Mouse (Mus musculus) liver, postnatal 0 days (tissue): ENCODE measurements around the gene Mcam.

Experiments
- CTCF ChIP-seq: sonication (generic); IDR thresholded peaks from 2 replicates; pipeline ENCODE4 v1.5.1; 2016; ENCODE audit warnings: antibody characterized with exemption, low read depth
- EP300 ChIP-seq: IDR thresholded peaks from 2 replicates; pipeline ENCODE4 v1.6.1; 2016; ENCODE audit warnings: antibody characterized with exemption, low read depth, mild to moderate bottlenecking

GRCm38 (mm10) chr9:44116182-44116581 lies 18.1 kb upstream of the Mcam start:
- TF ChIP-seq CTCF (peak; percentile 48), EP300 (no peak)
